10 mouse cellular contexts compared by ENCODE assay signal in the genomic region with DNA sequence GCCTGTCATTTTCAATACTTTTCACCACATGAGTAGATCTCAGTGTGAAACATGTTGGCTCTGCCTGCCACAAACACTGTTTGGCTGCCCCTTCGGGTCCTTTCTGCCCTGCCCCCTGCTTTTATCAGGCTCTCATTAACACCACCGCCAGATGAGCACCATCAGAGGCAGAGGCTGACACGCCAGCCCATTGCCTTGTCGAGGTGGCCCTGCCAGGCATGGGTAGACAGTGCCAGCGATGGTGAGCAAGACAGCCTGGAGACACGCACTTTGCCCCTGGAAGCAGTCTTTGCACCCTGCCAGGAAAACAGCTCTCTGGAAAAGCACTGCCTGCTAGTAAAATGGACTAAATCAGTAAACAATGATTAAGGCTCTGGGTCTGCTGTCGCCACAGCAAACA.
A peak's percentile ranks its signal among the peaks of the same experiment; 100 is the strongest.
DNase-seq lines count a peak whose midpoint lies in the region; ATAC-seq lines count a peak whose summit lies in the region.
"Had no signal": no experiment of that assay in that cellular context is flagged by ENCODE, and none has a peak within 500 bp of the region (broad histone marks: within the 10 kb centered on the region; RNA-seq: fewer than 3 reads in every experiment).

No protein-coding gene starts in this region.

- no peak overlapping the region for H3K4me2 ChIP-seq in kidney, embryonic 16.5 days (replicated peaks; ENCODE audit: low read depth, low read length)
- H3K4me2 ChIP-seq: embryonic facial prominence, embryonic 15.5 days had no signal

- H3K9me3 ChIP-seq in heart, embryonic 10.5 days = no peaks in the 10 kb centered on the region
- no peaks in the 10 kb centered on the region for H3K9me3 ChIP-seq in kidney, embryonic 16.5 days (ENCODE audit: low read length)
- H3K9me3 ChIP-seq: embryonic facial prominence, embryonic 15.5 days had no signal

- H3K4me3 ChIP-seq in heart, embryonic 10.5 days = 0 out of 2 replicates have a peak overlapping the region, but pooled peaks have one; percentile 12
- no peak overlapping the region for H3K4me3 ChIP-seq in kidney, embryonic 16.5 days (ENCODE audit: low read length)
- H3K4me3 ChIP-seq: embryonic facial prominence, embryonic 15.5 days had no signal

- H3K9ac ChIP-seq in kidney, embryonic 16.5 days (replicated peaks; ENCODE audit: low read length) = no peak overlapping the region
- H3K9ac ChIP-seq: embryonic facial prominence, embryonic 15.5 days had no signal

- DNase-seq in left cerebral cortex, postnatal 4 days = peak; percentile 83
- DNase-seq in left cerebral cortex, adult 8-10 months (ENCODE audit: low spot score in 2 of 2) = no peak
- DNase-seq in heart, embryonic 10.5 days (ENCODE audit: low spot score) = no peak
- DNase-seq in lung, postnatal 4 days = peak; percentile 47 to 89
- no peak for DNase-seq in B cell, adult 2 months
- no peak for DNase-seq in thymus, adult 18-20 months
- DNase-seq in natural killer cell, adult 2 months (ENCODE audit: low spot score in 2 of 2) = no peak

- H3K27ac ChIP-seq in heart, embryonic 10.5 days = peak overlapping the region; percentile 52; the same call in 1 of the 2 replicates
- no peak overlapping the region for H3K27ac ChIP-seq in kidney, embryonic 16.5 days (ENCODE audit: low read length)
- H3K27ac ChIP-seq: embryonic facial prominence, embryonic 15.5 days had no signal

- H3K4me1 ChIP-seq in heart, embryonic 10.5 days = peaks cover 6% of the 10 kb centered on the region; the same call in 1 of the 2 replicates
- peaks cover 21% of the 10 kb centered on the region for H3K4me1 ChIP-seq in kidney, embryonic 16.5 days (ENCODE audit: insufficient read depth, low read length)
- H3K4me1 ChIP-seq: embryonic facial prominence, embryonic 15.5 days had no signal

- 12% methylated on average over 7 of the region's 7 CpGs for WGBS in heart, embryonic 10.5 days
- 22% methylated on average over 7 of the region's 7 CpGs for WGBS in kidney, embryonic 16.5 days

- peak; percentile 50 for ATAC-seq in kidney, embryonic 16.5 days (ENCODE audit: low FRiP score, low TSS enrichment)
- ATAC-seq: Patski had no signal

- H3K36me3 ChIP-seq in heart, embryonic 10.5 days = no peaks in the 10 kb centered on the region
- H3K36me3 ChIP-seq in kidney, embryonic 16.5 days (ENCODE audit: insufficient read depth, low read length) = no peaks in the 10 kb centered on the region
- H3K36me3 ChIP-seq: embryonic facial prominence, embryonic 15.5 days had no signal

- H3K27me3 ChIP-seq in heart, embryonic 10.5 days (ENCODE audit: insufficient read depth, poor library complexity, severe bottlenecking) = no peaks in the 10 kb centered on the region
- H3K27me3 ChIP-seq in kidney, embryonic 16.5 days (ENCODE audit: insufficient read depth, low read length) = no peaks in the 10 kb centered on the region
- H3K27me3 ChIP-seq: embryonic facial prominence, embryonic 15.5 days had no signal

- intact Hi-C loops in left cerebral cortex, postnatal 4 days (cut with DNase I) = no loop called here

Comparison
In these comparisons a context has a peak if more than half of its experiments do, and no peak if none do; other contexts are left out.
1. DNase-seq: peak in left cerebral cortex, postnatal 4 days (single experiment) and lung, postnatal 4 days (2 of 2); none in left cerebral cortex, adult 8-10 months (0 of 2), heart, embryonic 10.5 days (single experiment), B cell, adult 2 months (0 of 2), thymus, adult 18-20 months (0 of 2) and natural killer cell, adult 2 months (0 of 2).